Mouse (Mus musculus) spleen, adult 2 months (tissue): ENCODE data around the gene Itfg2.

Experiments used
- CTCF ChIP-seq: fragments of 200-500 bp; IDR thresholded peaks from 2 replicates; pipeline ENCODE4 v1.5.1; 2011; ENCODE audit warnings: mild to moderate bottlenecking, inconsistent platforms; ENCODE audit not compliant: insufficient read depth, insufficient read length, insufficient replicate concordance; ENCODE audit errors: extremely low read depth
- POLR2A ChIP-seq: fragments of 200-500 bp; IDR thresholded peaks from 2 replicates; pipeline ENCODE4 v1.6.1; 2011; ENCODE audit warnings: low read depth, low read length, inconsistent platforms

DNA sequence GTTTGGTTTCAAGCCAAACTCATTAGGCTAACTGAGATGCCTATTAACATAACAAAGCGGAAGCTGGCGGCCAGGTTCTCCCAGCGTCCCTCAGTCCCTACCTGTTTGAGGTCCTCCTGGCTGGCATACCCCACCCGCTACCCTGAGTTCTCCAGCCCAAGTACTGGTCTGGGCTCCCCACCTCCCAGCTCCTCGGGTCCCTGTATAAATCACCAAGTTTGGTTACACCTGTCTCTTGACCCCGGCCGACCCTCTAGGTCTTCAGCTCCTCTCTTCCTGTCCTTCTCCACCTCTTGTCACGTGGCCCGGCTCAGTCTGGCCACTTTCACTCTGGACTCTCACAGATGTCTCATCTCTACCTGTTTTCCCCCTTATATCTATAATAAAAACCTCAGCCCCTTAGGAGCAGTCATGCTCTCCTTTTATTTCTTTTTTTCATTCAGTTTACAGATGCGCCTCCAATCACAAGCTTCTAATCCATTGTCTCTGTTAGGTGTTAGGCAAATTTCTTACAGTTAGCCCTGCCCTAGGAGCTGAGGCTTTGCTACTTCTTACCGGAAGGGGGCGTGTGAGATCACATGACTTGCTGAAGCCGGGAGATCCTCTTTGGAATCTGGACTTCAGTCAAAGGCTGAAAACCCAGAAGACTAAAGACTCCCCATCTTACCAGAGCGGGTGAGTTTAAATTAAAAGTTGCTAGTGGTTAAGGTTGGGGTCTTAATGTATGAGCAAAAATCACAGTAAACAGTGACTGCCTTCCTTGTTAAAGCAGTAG, 21.2 kb upstream of the Itfg2 start:
- TF ChIP-seq POLR2A = no peak
- TF ChIP-seq CTCF = peak; percentile 20; the same call in 1 of the 2 replicates
